Mouse (Mus musculus): ENCODE measurements at regions not wholly inside any gene's neighbourhood (a gene's known extent, or its start where the extent isn't known, plus 50 kb on each side); places are given as distances from the start of the nearest gene placed in this dataset.
A peak's percentile ranks its signal among the peaks of the same experiment; 100 is the strongest.

DNA sequence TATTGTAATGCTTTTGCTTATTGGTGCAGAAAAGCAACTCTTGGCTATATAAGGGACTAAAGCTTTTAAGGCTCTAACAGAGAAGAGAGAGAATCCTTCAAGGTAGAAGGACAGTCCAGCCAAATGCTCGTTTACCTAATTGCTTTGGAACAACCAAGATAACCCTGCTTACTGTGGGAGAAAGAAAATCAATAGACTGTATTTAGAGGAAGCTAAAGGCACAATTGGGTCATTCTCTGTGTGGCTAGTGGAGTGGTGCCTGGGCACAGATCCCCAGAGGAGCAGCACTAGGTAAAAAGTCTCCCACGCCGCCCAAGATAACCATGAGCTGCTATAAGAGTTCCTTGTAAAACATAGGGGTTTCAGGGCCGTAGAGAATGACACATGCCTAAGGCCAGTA is 217.6 kb downstream of the Sptssa start:
- Histone ChIP-seq H3K27ac (ENCODE audit: insufficient read depth, low read depth, low read length, poor library complexity, severe bottlenecking) (no peak overlapping the region), H3K36me3 (ENCODE audit: control insufficient read depth, insufficient read depth, low read length, poor library complexity, severe bottlenecking) (no peaks in the 10 kb centered on the region), H3K9ac (ENCODE audit: insufficient read depth, low read depth, low read length, poor library complexity, severe bottlenecking) (no peak overlapping the region), H3K9me3 (ENCODE audit: control insufficient read depth, insufficient read depth, low read depth, low read length) (no peaks in the 10 kb centered on the region), H3K4me3 (ENCODE audit: insufficient read depth in 1 of 2, low read depth in 1 of 2, low read length in 2 of 2, poor library complexity in 1 of 2, severe bottlenecking in 1 of 2) (no peak overlapping the region), H3K4me1 (ENCODE audit: control insufficient read depth in 2 of 2, insufficient read depth in 2 of 2, low read length in 2 of 2, poor library complexity in 1 of 2) (no peaks in the 10 kb centered on the region)
- DNase-seq (ENCODE audit: low read depth, low spot score): no peak
- TF ChIP-seq CHD2 (IDR thresholded peaks at IDR 0.05; ENCODE audit: low read depth, low read length): no peak
- no peak for TF ChIP-seq MAFK (IDR thresholded peaks at IDR 0.05; ENCODE audit: insufficient read depth, low read depth, low read length)
- no peak for TF ChIP-seq ZC3H11A (IDR thresholded peaks at IDR 0.05; ENCODE audit: borderline replicate concordance, low read depth, low read length)
- no peak for TF ChIP-seq ZNF384 (IDR thresholded peaks at IDR 0.05; ENCODE audit: low read depth, low read length)
- TF ChIP-seq HCFC1 (IDR thresholded peaks at IDR 0.05; ENCODE audit: borderline replicate concordance, insufficient read depth, low read length): no peak
- in situ Hi-C loops (cut with MboI; ENCODE audit: low sequenced_read_pairs in 2 of 2, unreplicated experiment in 2 of 2): no loop called here

DNA sequence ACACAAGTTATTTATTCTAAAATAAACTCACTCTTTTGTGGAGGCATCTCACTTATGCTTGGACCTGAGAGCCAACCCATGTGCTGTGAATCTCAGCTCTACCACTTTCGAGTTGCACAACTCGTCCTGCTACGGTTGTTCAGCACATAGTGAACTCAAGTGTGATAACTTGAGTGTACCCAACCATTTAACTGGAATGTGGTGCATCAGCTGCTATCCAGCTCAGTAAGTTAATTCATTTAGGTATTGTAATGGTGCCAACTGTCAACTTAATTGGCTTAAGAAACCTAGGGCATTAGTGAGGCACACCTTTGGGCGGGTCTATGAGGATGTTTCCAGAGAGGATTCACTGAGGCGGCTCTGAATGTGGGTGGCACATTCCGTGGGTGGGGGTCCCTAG is 221.6 kb upstream of the Egln3 start:
- Histone ChIP-seq H3K36me3 (ENCODE audit: control insufficient read depth, insufficient read depth, low read length, poor library complexity, severe bottlenecking) (no peaks in the 10 kb centered on the region), H3K9me3 (ENCODE audit: control insufficient read depth, insufficient read depth, low read depth, low read length) (no peaks in the 10 kb centered on the region), H3K9ac (ENCODE audit: insufficient read depth, low read depth, low read length, poor library complexity, severe bottlenecking) (no peak overlapping the region), H3K4me3 (ENCODE audit: insufficient read depth in 1 of 2, low read depth in 1 of 2, low read length in 2 of 2, poor library complexity in 1 of 2, severe bottlenecking in 1 of 2) (no peak overlapping the region), H3K4me1 (ENCODE audit: control insufficient read depth in 2 of 2, insufficient read depth in 2 of 2, low read length in 2 of 2, poor library complexity in 1 of 2) (no peaks in the 10 kb centered on the region; a peak in 1 of 4 replicates), H3K27ac (ENCODE audit: insufficient read depth, low read depth, low read length, poor library complexity, severe bottlenecking) (no peak overlapping the region)
- in situ Hi-C loops (cut with MboI; ENCODE audit: low sequenced_read_pairs in 2 of 2, unreplicated experiment in 2 of 2): no loop called here
- TF ChIP-seq MAFK (IDR thresholded peaks at IDR 0.05; ENCODE audit: insufficient read depth, low read depth, low read length): no peak
- TF ChIP-seq ZNF384 (IDR thresholded peaks at IDR 0.05; ENCODE audit: low read depth, low read length): no peak
- no peak for TF ChIP-seq CHD2 (IDR thresholded peaks at IDR 0.05; ENCODE audit: low read depth, low read length)
- TF ChIP-seq HCFC1 (IDR thresholded peaks at IDR 0.05; ENCODE audit: borderline replicate concordance, insufficient read depth, low read length): no peak
- TF ChIP-seq ZC3H11A (IDR thresholded peaks at IDR 0.05; ENCODE audit: borderline replicate concordance, low read depth, low read length): no peak
- peak; percentile 7 for DNase-seq (ENCODE audit: low read depth, low spot score)

DNA sequence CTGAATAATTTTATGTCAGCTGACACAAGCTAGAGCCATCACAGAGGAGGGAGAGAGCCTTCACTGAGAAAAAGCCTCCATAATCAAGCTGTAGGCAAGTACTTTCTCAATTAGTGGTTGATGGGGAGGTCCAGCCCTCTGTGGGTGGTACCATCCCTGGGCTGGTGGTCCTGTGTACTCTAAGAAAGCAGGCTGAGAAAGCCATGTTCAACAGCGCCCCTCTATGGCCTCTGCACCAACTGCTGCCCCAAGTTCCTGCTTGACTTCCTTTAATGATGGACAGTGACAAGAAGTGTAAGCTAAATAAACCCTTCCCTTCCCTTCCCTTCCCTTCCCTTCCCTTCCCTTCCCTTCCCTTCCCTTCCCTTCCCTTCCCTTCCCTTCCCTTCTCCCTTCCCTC is 211.2 kb upstream of the Egln3 start:
- no peak for DNase-seq (ENCODE audit: low read depth, low spot score)
- H3K9ac ChIP-seq (ENCODE audit: insufficient read depth, low read depth, low read length, poor library complexity, severe bottlenecking): no peak overlapping the region
- no peak overlapping the region for H3K4me3 ChIP-seq (ENCODE audit: insufficient read depth in 1 of 2, low read depth in 1 of 2, low read length in 2 of 2, poor library complexity in 1 of 2, severe bottlenecking in 1 of 2)
- no peaks in the 10 kb centered on the region for H3K36me3 ChIP-seq (ENCODE audit: control insufficient read depth, insufficient read depth, low read length, poor library complexity, severe bottlenecking)
- H3K9me3 ChIP-seq (ENCODE audit: control insufficient read depth, insufficient read depth, low read depth, low read length): no peaks in the 10 kb centered on the region
- H3K27ac ChIP-seq (ENCODE audit: insufficient read depth, low read depth, low read length, poor library complexity, severe bottlenecking): no peak overlapping the region
- peaks cover 0 to 5% of the 10 kb centered on the region in 2 experiments; a peak in 1 of 4 replicates for H3K4me1 ChIP-seq (ENCODE audit: control insufficient read depth in 2 of 2, insufficient read depth in 2 of 2, low read length in 2 of 2, poor library complexity in 1 of 2)
- in situ Hi-C loops (cut with MboI; ENCODE audit: low sequenced_read_pairs in 2 of 2, unreplicated experiment in 2 of 2): no loop called here
- TF ChIP-seq MAFK (IDR thresholded peaks at IDR 0.05; ENCODE audit: insufficient read depth, low read depth, low read length) (no peak), ZC3H11A (IDR thresholded peaks at IDR 0.05; ENCODE audit: borderline replicate concordance, low read depth, low read length) (no peak), CHD2 (IDR thresholded peaks at IDR 0.05; ENCODE audit: low read depth, low read length) (no peak), ZNF384 (IDR thresholded peaks at IDR 0.05; ENCODE audit: low read depth, low read length) (no peak), HCFC1 (IDR thresholded peaks at IDR 0.05; ENCODE audit: borderline replicate concordance, insufficient read depth, low read length) (no peak)

DNA sequence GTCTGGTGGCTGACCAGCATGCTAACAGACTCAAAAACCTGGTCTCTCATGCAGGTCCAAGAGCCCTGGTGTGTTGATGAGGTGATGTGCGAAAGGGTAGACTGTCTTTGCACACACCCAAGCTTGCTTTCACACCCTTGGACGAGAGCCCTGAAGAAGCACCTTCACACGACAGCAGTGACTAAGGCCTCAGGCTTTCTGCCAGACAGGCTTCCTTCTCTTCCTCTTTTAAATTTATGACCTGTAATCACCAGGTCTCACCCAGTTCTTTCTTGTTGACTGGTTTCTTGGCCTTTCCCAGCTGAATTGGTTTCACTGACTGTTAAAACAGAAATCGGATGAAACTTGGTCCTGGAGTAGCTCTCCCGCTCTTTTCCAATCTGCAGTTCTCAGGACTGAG is 210.5 kb upstream of the Egln3 start:
- no peak for DNase-seq (ENCODE audit: low read depth, low spot score)
- Histone ChIP-seq H3K9me3 (ENCODE audit: control insufficient read depth, insufficient read depth, low read depth, low read length) (no peaks in the 10 kb centered on the region), H3K36me3 (ENCODE audit: control insufficient read depth, insufficient read depth, low read length, poor library complexity, severe bottlenecking) (no peaks in the 10 kb centered on the region), H3K4me3 (ENCODE audit: insufficient read depth in 1 of 2, low read depth in 1 of 2, low read length in 2 of 2, poor library complexity in 1 of 2, severe bottlenecking in 1 of 2) (no peak overlapping the region), H3K4me1 (ENCODE audit: control insufficient read depth in 2 of 2, insufficient read depth in 2 of 2, low read length in 2 of 2, poor library complexity in 1 of 2) (peaks cover 0 to 5% of the 10 kb centered on the region in 2 experiments; a peak in 1 of 4 replicates), H3K27ac (ENCODE audit: insufficient read depth, low read depth, low read length, poor library complexity, severe bottlenecking) (no peak overlapping the region), H3K9ac (ENCODE audit: insufficient read depth, low read depth, low read length, poor library complexity, severe bottlenecking) (no peak overlapping the region)
- TF ChIP-seq HCFC1 (IDR thresholded peaks at IDR 0.05; ENCODE audit: borderline replicate concordance, insufficient read depth, low read length) (no peak), MAFK (IDR thresholded peaks at IDR 0.05; ENCODE audit: insufficient read depth, low read depth, low read length) (no peak), CHD2 (IDR thresholded peaks at IDR 0.05; ENCODE audit: low read depth, low read length) (no peak), ZNF384 (IDR thresholded peaks at IDR 0.05; ENCODE audit: low read depth, low read length) (no peak), ZC3H11A (IDR thresholded peaks at IDR 0.05; ENCODE audit: borderline replicate concordance, low read depth, low read length) (no peak)
- in situ Hi-C loops (cut with MboI; ENCODE audit: low sequenced_read_pairs in 2 of 2, unreplicated experiment in 2 of 2): no loop called here
